Mouse (Mus musculus) brain, embryonic 18.5 days (tissue): Measurements from ENCODE around the gene Map1b.

Experiments used
- DNase-seq: peaks from one replicate; pipeline ENCODE4 v3.0.0-alpha.2; 2012; ENCODE audit warnings: low read depth, low spot score

The Map1b gene

DNA sequence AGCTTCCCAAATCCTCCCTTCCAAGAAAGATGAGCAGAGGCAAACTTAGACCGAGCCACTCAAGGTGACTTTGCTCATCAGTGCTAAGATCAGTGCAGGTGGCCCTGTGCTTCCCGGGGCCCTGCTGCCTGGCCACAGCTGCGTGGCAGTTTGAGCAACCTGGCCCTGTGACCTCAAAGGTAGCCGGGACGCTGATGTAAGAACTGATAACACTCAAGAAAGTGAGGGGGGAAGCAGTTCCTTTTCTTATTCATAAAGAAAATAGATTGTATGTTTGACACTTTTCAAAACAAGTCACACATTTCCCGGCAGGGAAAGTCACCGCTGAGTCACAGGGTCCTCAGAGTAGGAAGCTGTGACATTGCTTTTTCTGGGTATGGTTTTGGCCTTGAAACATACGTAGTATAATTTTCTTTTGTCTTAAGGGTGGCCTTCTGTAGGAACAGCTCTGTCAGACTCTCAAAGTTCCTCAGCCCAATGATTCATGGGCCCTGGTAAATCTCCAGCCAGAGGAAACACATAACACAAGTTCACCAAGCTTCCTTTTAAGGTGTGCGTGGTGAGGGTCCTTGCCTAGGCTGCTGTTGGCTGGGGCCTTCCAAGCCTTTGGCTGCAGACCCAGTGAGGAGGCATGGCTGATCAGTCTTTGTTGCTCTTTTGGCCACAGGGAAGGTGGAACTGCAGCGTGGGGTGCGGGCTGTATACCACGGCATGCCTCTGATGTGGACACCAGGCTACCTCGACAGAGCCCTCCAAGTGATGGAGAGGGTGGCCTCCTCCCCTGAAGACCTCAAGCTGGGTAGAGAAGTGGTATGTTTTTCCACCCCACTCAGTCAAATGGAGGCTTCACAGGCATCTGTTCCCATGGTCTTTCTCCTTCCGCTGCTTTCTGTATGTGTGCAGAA, 105.5 kb downstream of the Map1b start:
- DNase-seq: no peak

DNA sequence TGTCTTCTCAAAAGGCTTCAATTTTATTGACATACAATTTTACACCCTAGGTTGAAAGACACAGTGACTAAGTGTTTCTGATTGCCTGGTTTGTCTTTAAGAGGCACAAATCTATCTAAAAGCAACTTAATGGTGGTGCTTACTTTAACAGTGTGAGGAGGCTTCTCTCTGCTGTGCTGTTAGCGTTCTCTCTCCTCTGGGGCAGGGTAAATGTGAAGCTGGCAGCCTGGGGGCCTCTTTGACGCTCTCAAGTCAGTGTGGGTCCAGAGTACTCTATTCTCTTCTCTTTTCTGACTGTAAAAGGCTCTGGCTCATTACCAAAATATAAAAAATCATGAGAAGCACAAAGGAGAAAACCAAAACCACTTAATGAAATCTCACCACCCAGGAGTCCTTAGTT, 107.1 kb downstream of the Map1b start:
- no peak for DNase-seq

DNA sequence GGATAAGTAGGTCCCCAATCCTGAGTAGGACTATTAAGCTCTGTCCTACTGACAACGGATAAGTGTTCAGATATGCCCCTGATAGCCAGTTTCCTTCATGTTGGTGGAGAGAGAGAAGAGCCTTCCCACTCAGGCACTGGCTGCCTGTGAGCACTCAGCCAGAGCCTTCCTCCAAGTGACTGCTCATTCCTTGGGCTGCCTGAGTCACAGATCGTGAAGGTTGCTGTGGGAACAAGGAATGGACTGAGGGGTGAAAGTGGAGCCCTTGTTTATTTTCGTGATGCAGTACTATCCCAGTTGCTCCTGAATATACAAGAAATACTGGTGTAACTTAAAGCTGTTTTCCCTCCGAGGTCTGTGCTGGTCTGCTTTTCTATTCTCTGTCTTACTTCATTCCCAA, 117.0 kb downstream of the Map1b start:
- DNase-seq: no peak

DNA sequence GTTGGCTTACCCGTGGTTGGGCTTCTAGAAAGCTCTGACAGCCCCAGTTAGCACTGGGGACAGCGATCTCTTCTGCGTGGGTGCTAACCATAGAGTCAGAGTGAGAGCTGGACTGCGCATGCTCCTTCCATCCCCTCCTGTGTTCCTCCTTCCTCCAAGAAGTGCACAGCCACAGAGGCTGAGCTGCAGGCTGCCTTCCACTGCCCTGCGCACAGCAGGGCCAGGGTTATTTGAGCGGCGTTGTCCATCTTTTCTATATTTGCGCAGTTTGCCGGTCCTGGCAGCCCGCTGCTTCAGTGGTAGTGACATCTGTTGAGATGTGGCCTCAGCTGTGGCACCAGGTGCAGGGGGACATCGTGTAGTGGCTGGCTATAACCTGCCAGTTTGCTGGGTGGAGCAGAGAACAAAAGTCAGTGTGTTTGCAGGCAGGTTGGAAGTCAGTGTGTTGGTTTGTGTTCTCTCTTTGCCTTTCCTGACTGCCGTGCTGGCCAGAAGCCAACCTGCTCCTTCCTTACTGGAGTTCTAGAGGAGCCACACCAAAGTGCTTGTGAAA, 118.1 kb downstream of the Map1b start:
- DNase-seq: no peak

DNA sequence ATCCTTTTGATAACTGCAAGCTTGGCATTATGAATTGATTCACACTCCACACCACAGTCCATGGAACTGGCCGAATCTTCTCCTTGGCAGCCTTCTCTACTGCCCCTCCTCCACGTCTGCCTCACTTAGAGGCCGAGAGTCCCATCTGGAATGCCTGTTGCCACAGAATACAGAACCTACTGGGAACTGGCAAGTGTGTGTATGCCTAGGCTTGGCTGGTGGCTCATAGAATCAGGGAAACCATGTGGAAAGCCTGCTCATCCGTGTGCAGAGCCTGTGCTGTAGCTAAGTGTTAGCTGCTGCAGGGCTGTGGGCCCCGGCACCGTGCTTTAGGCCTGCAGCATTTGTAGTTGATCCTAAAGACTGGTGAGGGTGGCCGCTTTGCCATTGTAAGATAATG, 119.1 kb downstream of the Map1b start:
- peak; percentile 59 for DNase-seq

DNA sequence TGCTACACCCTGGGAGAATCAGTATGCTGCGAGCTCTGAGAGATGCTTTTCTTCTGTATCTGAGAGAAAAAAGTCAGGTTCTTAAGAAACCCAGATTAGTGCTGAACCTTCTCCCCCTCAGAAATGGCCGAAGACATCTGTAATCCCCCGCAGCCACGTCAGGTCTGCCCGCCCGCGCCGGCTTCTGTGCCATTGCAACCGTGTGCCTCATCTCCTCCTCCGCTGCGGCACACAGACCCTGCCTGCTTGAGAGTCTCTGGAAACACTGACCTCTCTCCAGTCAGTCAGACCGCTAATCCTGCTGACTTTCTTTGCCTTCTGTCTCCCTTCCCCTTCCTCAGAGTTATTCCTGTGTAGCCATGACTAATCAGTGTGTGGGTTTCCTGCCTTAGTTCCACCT, 120.8 kb downstream of the Map1b start:
- no peak for DNase-seq

DNA sequence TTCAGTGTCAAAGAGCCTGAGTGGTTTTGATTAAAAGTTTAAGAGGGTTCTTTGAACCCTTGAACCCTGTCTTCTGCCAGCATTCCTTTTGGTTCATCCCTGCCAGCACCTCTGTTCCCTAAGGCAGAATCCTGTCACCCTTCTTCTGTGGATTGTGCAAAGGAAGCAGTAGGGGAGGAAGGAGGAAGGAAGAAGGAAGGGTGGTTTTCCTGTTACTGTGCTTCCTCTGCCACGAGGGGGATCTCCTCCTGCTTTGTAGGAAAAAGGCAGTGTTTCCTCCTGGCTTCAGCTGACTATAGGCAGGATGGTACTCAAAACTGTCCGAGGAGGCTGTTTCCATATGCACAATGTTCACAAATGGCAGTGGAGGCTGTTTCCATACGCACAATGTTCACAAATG, 121.6 kb downstream of the Map1b start:
- no peak for DNase-seq

DNA sequence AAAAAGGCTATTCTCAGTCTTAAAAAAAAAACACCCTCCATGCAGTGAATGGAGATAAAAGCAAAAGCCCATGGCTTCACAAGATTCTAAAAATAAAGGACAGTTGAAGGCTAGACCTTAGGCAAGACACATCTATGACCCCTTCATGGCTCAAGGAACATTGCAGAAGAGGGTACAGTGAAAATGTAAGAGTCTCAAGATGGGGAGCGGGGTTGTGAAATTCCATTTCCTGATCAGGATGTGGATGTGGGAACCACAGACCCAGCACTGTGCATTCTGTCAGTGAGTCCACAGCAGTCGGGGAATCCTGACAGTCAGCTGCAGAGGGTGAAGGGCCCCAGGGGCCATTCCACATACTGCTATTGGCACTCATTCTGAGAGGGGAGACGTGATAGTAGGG, 123.2 kb downstream of the Map1b start:
- DNase-seq: no peak

DNA sequence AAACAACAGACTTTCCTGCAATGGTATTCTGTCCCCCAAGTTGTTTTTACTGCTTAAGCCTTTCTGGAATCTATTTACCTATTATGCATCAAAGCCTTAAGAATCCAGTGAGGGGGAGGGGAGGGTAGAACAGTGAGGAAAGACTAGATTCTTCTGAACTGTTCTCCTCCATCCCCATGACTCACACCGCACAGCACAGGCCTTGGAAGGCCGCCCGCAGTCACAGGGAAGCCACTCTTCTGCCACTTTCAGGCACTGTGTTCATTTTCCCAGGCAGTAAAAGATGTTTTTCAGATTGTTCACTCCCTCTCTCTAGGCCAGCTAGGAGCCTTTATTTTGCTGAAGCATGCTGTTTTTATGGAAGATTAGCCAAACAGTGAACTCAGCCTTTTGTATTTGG, 124.9 kb downstream of the Map1b start:
- no peak for DNase-seq

DNA sequence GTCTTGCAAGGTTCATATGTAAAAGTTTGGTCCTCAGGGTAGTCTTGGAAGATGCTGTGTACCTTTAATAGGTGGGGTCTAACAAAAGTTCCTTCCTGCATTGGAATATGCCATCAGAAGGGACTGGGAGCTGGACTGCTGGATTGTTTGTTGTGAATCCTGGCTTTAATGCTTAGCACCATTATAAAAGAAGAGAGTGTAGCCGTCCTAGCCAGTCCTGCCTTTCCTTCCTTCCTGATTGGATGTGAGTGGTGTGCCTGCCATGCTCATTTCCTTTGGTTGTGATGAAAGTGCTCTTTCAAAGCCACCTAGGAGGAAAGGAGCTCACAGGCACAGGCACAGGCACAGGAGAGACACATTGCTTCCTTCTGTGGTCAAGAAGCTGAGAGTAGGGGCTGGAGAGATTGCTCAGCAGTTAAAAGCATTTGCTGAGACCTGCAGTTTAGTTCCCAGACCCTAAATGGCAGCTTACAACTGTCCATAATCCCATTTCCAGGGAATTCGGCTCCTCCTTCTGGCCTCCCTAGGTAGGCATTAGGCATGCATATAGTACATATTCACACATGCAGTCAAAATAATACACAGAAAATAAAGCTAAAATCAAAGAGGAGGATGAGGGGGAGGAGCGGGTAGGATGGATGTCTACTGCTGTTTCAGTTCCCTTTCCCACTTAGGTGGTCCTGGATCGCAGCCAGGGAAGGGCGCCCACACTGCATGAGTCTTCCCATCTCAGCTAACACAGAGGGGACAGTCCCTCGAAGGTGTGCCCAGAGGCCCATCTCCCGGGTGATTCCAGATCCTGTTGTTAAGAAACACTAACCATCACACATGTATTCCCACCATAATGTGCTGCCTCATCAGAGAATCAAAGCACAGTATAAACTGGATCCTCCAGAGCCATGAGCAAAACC, 128.2 kb downstream of the Map1b start:
- no peak for DNase-seq

DNA sequence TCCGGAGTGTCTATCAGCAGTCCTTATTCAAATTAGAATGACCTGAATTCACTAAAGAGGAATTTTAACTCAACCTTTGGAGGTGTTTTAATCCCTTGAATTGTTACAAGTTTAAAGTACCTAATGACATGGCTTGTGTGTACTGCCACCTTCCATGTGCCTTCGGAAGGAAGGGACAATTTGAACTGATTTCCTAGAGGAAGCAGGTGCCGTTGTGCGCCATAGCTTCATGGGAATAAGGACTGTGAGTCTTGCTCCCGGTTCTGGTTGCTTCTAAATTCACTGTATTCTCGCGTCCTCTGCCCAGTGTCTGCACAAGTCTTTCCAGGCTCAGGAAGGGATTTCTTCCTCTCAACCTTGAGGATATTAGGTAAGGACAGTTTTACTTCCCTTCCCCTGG, 130.0 kb downstream of the Map1b start:
- no peak for DNase-seq

DNA sequence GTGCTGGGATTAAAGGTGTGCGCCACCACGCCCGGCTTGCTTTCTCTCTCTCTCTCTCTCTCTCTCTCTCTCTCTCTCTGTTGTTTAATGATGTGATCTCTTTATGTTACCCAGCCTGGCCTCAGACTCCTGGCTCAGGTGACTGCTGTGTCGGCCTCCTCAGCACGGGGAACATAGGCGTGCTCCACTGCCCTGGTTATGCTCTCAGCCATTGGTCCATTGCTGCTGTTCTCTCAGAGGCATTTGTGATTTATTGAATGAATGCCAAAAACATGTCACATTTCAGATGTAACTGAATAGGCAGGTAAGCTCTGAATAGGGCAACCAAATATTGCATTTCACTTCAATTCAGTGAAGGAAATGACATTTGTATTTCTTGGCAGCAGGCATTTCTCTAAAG, 130.4 kb downstream of the Map1b start:
- DNase-seq: no peak

DNA sequence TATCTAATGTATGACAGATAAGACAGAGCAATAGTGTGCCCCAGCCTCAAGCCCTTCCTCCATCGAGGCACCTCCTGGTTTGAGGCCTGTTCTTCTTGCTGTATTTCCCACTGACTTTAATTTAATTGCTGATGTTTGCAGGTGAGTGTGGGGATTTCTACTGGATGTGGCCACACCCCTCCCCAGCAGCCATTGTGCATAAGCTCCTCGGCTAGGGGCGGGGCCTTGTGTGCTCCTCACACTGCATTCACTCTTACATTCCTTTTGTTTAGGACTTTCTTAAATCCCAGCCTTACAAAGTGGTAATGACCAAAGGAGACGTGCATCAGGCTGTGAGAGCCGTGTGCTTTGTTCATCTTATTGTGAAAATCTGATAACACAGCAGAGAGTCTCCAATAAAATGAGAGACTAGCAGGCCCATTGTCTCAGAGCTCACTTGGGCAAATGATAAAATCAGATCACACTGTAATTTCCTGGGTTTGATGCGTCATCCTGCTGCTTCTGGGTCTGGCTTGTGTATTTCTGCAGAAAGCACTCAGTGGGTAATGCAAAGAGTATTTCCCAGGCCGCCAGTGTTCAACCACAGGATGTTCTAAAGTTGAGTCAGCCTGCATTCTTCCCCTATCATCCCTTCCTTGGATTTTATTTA, 131.7 kb downstream of the Map1b start:
- no peak for DNase-seq

DNA sequence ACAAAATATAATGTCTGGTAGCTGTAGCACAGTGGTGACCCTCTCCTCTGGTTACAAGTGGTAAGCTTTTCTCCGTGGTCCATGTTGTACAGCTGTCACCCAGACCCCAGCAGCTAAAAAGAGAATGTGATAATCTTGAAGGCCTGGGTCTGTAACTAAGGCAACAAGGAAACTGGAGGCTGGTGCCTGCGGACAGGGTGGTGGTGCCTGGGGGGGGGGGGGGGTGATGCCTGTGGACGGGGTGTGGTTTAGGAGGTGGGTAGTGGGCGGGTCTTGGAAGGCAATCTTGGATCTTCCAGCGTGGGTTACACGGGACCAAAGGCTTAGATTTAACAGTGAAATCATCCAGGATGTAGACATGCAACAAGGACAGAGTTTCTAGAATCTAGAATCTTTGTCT, 134.0 kb downstream of the Map1b start:
- DNase-seq: no peak

DNA sequence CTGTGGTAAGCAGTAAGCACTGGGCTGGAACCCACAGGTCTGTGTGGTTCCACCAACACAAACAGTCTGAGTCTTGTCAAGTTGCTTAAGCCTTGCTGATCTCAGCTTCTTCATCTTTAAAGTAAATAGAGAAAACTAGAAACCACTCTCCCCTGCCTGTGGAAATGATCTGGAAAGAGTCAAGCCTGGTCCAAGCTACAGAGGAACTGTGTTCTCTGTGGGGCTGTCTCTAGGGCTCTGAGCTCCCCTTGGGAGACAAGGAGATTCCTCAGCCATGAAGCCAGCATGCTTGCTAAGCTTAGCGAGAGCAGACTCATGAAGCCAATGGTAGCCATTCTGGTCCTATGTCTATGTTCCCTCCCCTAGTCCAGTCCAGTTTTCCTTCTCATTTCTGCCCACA, 138.1 kb downstream of the Map1b start:
- DNase-seq: no peak

DNA sequence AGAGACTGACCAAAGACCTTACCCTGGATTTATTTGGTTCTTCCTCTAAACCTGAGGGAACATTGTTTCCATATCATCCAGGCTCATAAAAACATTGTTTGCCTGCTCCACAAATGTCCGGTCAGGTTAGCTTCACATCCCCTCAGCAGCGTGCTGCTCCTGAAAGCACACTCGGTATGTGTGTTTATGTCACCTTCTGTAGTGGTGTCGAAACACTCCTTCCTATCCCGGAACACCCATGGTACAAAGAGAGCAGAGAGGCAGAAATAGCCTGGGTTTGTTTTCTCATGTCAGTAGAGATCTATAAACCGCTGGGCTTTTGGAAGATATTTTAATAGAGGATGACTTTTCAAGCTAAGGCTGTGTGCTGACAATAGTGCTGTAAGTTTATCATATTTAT, 139.3 kb downstream of the Map1b start:
- no peak for DNase-seq

DNA sequence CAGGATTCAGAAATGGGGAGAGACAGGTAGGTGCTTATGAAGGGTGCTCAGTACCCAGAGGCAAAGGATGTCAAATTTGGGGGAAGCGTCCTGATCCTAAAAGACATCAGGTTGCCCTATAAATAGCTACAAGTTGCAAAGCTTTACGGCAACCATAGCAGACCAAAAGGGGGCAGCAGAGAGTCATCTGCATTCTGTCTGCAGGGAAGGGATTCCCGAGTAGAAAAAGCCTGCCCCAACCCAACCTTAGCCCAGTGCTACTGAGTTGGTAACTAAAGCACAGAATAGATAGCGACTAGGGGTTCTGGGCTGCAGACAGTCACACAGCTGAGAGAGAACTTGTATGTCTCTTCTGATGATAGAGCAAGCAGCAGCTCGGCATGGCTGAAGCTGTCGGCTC, 140.8 kb downstream of the Map1b start:
- peak; percentile 26 for DNase-seq

DNA sequence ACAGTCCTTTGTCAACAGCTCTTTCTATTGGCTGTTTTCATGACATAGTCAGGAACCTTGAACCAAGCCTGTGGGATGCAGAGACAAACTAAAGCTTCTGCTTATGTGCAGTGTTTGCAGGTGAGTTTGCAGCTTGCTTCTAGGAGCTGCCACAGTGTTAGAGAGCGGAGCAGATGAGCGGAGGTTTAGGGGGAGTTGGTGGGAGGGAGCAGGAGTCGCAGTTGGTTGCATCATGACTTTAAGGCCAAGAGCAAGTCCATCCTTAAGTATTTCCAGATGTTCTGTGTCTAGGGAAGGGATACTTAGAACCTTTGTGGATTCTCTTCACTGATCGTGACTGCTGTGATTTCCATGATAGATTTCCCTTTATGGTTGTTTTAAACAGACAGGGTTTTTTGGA, 142.1 kb downstream of the Map1b start:
- no peak for DNase-seq

DNA sequence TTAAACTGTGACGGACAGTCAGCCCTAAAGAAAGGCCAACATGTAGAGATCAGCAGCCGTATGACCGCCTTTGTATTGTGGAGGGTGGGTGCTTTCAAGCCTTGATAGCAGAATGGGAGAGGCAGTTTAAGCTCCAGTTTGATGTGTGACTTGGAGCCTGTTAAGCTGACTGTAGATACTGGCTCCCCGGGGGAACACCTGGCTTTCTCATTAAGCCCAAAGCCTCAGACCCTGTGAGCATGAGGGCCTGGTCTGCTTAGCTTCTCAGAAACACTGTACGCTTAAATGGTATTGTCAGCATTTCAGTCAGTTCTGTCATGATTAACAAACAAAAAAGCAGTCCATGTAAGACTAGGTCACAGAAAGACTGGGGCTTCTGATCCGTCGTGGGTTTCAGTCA, 142.7 kb downstream of the Map1b start:
- DNase-seq: no peak
